Mouse (Mus musculus): ENCODE data around the gene Dgkq.

DNA sequence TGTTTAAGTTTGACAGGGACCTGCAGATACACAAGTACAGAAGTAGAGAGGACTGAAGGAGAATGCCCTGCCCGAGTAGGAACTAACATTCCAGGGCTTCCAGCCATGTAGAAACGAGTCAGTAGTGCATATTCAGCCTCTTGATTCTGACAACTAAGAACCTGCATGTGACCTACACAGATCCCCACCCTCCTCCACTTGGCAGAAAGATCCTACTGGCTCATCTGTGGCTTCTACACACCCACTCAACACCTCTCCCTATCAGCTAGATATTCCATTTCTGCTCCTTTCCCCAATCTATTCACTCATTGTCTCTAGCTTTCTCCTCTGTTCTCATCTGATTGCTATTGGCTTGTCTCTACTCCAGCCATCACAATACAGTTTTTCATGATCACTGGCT lies 47.6 kb downstream of the Dgkq start:
- no peak for TF ChIP-seq CTCF (IDR thresholded peaks at IDR 0.05; ENCODE audit: low read depth, low read length)
- TF ChIP-seq GATA1 (IDR thresholded peaks at IDR 0.05; ENCODE audit: borderline replicate concordance, low read length) = no peak
- no peak for TF ChIP-seq TAL1 (conservative IDR thresholded peaks at IDR 0.05; ENCODE audit: low read depth, low read length)
- TF ChIP-seq POLR2AphosphoS5 (IDR thresholded peaks at IDR 0.05; ENCODE audit: insufficient replicate concordance, low read depth, low read length) = no peak
- no peak for TF ChIP-seq GATA2 (IDR thresholded peaks at IDR 0.05; ENCODE audit: borderline replicate concordance, low read depth, low read length)
